Mouse (Mus musculus): ENCODE results near the gene Dhrs7c. TPM values are rescaled to one million over a fixed set of nuclear protein-coding genes. Genes with fewer than 3 reads are reported as not detected.

Gene Dhrs7c
- polyA plus RNA-seq, 1 experiment, result 0.94 TPM

- DNase-seq (ENCODE audit: low spot score), result no peak
These were observed 41.8 kb downstream of the Dhrs7c start for GRCm38 (mm10) chr11:67839810-67840209.

- no peak for DNase-seq (ENCODE audit: low spot score)
These were observed 47.2 kb downstream of the Dhrs7c start for GRCm38 (mm10) chr11:67845193-67845592.

GRCm38 (mm10) chr11:67851770-67852169 lies 53.8 kb downstream of the Dhrs7c start:
- DNase-seq (ENCODE audit: low spot score), result no peak

GRCm38 (mm10) chr11:67853996-67854395 lies 56.0 kb downstream of the Dhrs7c start:
- DNase-seq (ENCODE audit: low spot score), result no peak

GRCm38 (mm10) chr11:67855035-67855434 lies 57.0 kb downstream of the Dhrs7c start:
- no peak for DNase-seq (ENCODE audit: low spot score)

- no peak for DNase-seq (ENCODE audit: low spot score)
These were observed 60.5 kb downstream of the Dhrs7c start for GRCm38 (mm10) chr11:67858518-67858917.

- no peak for DNase-seq (ENCODE audit: low spot score)
These were observed 62.9 kb downstream of the Dhrs7c start for GRCm38 (mm10) chr11:67860743-67861398.

GRCm38 (mm10) chr11:67861399-67861838 lies 63.4 kb downstream of the Dhrs7c start:
- no peak for DNase-seq (ENCODE audit: low spot score)

- no peak for DNase-seq (ENCODE audit: low spot score)
These were observed 67.1 kb downstream of the Dhrs7c start for GRCm38 (mm10) chr11:67865100-67865499.

Other genes starting within 250 kb of the Dhrs7c start
- gene Rcvrn, start 102.9 kb upstream of the Dhrs7c start, polyA plus RNA-seq (2012; rRNA removed), result 0.06 and 0.18 TPM in 2 replicates
- 6.7 and 8.0 TPM in 2 replicates for gene Glp2r, start 27.0 kb upstream of the Dhrs7c start, polyA plus RNA-seq (2012; rRNA removed)
- gene Gsg1l2, start 23.6 kb upstream of the Dhrs7c start, polyA plus RNA-seq (2012; rRNA removed), result 0.08 and 0.12 TPM in 2 replicates
- gene Usp43, start 124.0 kb downstream of the Dhrs7c start, polyA plus RNA-seq (2012; rRNA removed), result 3.9 TPM in 2 replicates
- gene Cfap52, start 167.5 kb downstream of the Dhrs7c start, polyA plus RNA-seq (2012; rRNA removed), result 0.27 and 0.44 TPM in 2 replicates
- 41.6 and 43.6 TPM in 2 replicates for gene Stx8, start 168.0 kb downstream of the Dhrs7c start, polyA plus RNA-seq (2012; rRNA removed)